Mouse (Mus musculus): ENCODE results near the gene Thbs4.

GRCm38 (mm10) chr13:92738821-92739220 lies 55.8 kb downstream of the Thbs4 start:
- no peak for TF ChIP-seq CTCF (IDR thresholded peaks at IDR 0.05; ENCODE audit: low read depth)
- TF ChIP-seq EP300 (IDR thresholded peaks at IDR 0.05; ENCODE audit: low read depth), result peak; percentile 39; the same call in 1 of the 2 replicates
